Mouse (Mus musculus) cortical plate, adult 2 months (tissue): ENCODE data around the gene Abca7.

ENCODE experiments used
- CTCF ChIP-seq: fragments of 200-500 bp; IDR thresholded peaks from 2 replicates; pipeline ENCODE4 v1.5.1; 2011; ENCODE audit warnings: mild to moderate bottlenecking, control low read depth, low read length; ENCODE audit not compliant: insufficient read depth; ENCODE audit errors: extremely low read depth
- POLR2A ChIP-seq: fragments of 200-500 bp; IDR thresholded peaks from 2 replicates; pipeline ENCODE4 v1.6.1; 2011; ENCODE audit warnings: mild to moderate bottlenecking, low read length, control low read depth; ENCODE audit not compliant: insufficient read depth; ENCODE audit errors: extremely low read depth

DNA sequence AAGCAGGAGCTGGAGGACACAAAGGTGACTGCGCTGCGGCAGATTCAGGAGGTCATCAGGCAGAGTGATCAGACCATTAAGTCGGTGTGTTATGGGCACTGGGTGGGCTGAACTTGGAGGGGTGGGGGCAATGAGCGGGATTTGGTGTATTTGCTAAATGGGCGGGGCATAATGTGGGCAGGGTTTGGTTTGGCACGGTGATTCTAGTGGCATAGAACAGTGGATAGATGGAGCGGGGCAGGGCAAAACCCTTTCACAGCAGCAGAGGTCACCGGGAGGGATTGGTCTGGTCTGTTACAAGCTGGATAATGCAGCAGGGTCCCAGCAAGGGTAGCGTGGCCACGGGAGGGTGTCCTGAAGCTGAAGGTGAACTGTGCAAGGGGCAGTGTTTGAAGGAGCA lies 29.2 kb downstream of the Abca7 start:
- TF ChIP-seq CTCF, result no peak
- no peak for TF ChIP-seq POLR2A
